Mouse (Mus musculus) megakaryocyte, embryonic 14.5 days (primary cell): ENCODE data around the gene Lyrm7.

Experiments used
- FLI1 ChIP-seq: IDR thresholded peaks from 2 replicates; pipeline ENCODE4 v1.6.1; 2012; ENCODE audit warnings: low read length, inconsistent platforms, mixed read lengths
- GATA1 ChIP-seq: IDR thresholded peaks from 3 replicates; pipeline ENCODE4 v1.6.1; 2012; ENCODE audit warnings: mixed read lengths, low read length, inconsistent platforms, borderline replicate concordance

GRCm38 (mm10) chr11:54884197-54884828 lies 23.6 kb upstream of the Lyrm7 start:
- no peak for TF ChIP-seq FLI1
- TF ChIP-seq GATA1, result no peak
